Mouse (Mus musculus) CH12.LX (cell line): ENCODE measurements around the gene Atg16l1. TPM values are rescaled to one million over a fixed set of nuclear protein-coding genes. Genes with fewer than 3 reads are reported as not detected.

Experiments
- DNase-seq: peaks from one replicate; pipeline ENCODE4 v3.0.0-alpha.2; 2013; ENCODE audit errors: extremely low read depth
- H3K27ac ChIP-seq: 2 replicates; pipeline ENCODE4 v1.5.1; 2012; ENCODE audit warnings: low read depth, mild to moderate bottlenecking, control low read depth, moderate library complexity; ENCODE audit not compliant: insufficient read depth
- H3K27me3 ChIP-seq: replicated peaks from 2 replicates; pipeline ENCODE3; 2012; ENCODE audit warnings: inconsistent platforms
- H3K36me3 ChIP-seq, 2 experiments: replicated peaks in 1 of 2; 2 replicates each; pipeline versions ENCODE3 to v1.6.1; 2012; ENCODE audit warnings: inconsistent platforms in 1 of 2, low read length in 1 of 2, mild to moderate bottlenecking in 1 of 2, mixed read lengths in 1 of 2, moderate library complexity in 1 of 2; ENCODE audit not compliant: control insufficient read depth in 1 of 2, insufficient read depth in 1 of 2
- H3K4me1 ChIP-seq, 2 experiments: 2 replicates each; pipeline ENCODE4 v1.6.1; 2012; ENCODE audit warnings: inconsistent platforms in 1 of 2, moderate library complexity in 1 of 2; ENCODE audit not compliant: insufficient read depth in 2 of 2, control insufficient read depth in 1 of 2
- H3K4me2 ChIP-seq: 2 replicates; pipeline ENCODE4 v1.6.1; 2012; ENCODE audit warnings: low read depth, mild to moderate bottlenecking, control low read depth; ENCODE audit not compliant: poor library complexity, insufficient read depth, severe bottlenecking
- H3K4me3 ChIP-seq, 3 experiments: fragments of 150-350 bp in 1 of 3; sonication (generic) in 1 of 3; replicated peaks in 1 of 3; 2 replicates each; pipeline versions ENCODE3 to v1.5.1; 2011 to 2012; ENCODE audit warnings: low read depth in 2 of 3, low read length in 2 of 3, mild to moderate bottlenecking in 2 of 3, moderate library complexity in 2 of 3, control low read depth in 1 of 3, improper control_type of control experiment in 1 of 3, inconsistent platforms in 1 of 3, mixed read lengths in 1 of 3; ENCODE audit not compliant: poor library complexity in 1 of 3
- H3K79me2 ChIP-seq: replicated peaks from 2 replicates; pipeline ENCODE4 v1.6.1; 2012; ENCODE audit warnings: mild to moderate bottlenecking, moderate library complexity; ENCODE audit not compliant: control insufficient read depth, poor library complexity, insufficient read depth, severe bottlenecking; ENCODE audit errors: extremely low read depth
- H3K9ac ChIP-seq: 2 replicates; pipeline ENCODE4 v1.6.1; 2012; ENCODE audit warnings: low read depth, mild to moderate bottlenecking, control low read depth, moderate library complexity; ENCODE audit not compliant: insufficient read depth
- H3K9me3 ChIP-seq: replicated peaks from 2 replicates; pipeline ENCODE3; 2012; ENCODE audit warnings: low read length, inconsistent platforms, mixed read lengths
- BHLHE40 ChIP-seq: IDR thresholded peaks from 2 replicates; pipeline ENCODE4 v1.6.1; 2011; ENCODE audit warnings: mild to moderate bottlenecking, low read depth, low read length, improper control_type of control experiment
- CHD1 ChIP-seq: IDR thresholded peaks from 2 replicates; pipeline ENCODE4 v1.6.1; 2012; ENCODE audit warnings: low read depth, low read length, improper control_type of control experiment, inconsistent platforms
- CHD2 ChIP-seq: IDR thresholded peaks from 2 replicates; pipeline ENCODE4 v1.6.1; 2011; ENCODE audit warnings: low read length, improper control_type of control experiment
- CTCF ChIP-seq, 2 experiments: IDR thresholded peaks in 1 of 2; conservative IDR thresholded peaks in 1 of 2; 2 replicates each; pipeline ENCODE4 v1.5.1; 2011 to 2012; ENCODE audit warnings: low read depth in 2 of 2, low read length in 2 of 2, improper control_type of control experiment in 1 of 2, inconsistent platforms in 1 of 2, mild to moderate bottlenecking in 1 of 2, moderate library complexity in 1 of 2
- EP300 ChIP-seq: IDR thresholded peaks from 2 replicates; pipeline ENCODE4 v1.6.1; 2011; ENCODE audit warnings: low read length, improper control_type of control experiment
- IRF4 ChIP-seq: IDR thresholded peaks from 2 replicates; pipeline ENCODE4 v1.6.1; 2014; ENCODE audit warnings: low read depth, mild to moderate bottlenecking, inconsistent platforms, low read length, improper control_type of control experiment
- KAT2A ChIP-seq: IDR thresholded peaks from 2 replicates; pipeline ENCODE4 v1.6.1; 2012; ENCODE audit warnings: low read length, improper control_type of control experiment, inconsistent platforms; ENCODE audit not compliant: insufficient replicate concordance
- MAFK ChIP-seq: IDR thresholded peaks from 2 replicates; pipeline ENCODE4 v1.6.1; 2011; ENCODE audit warnings: low read length, improper control_type of control experiment; ENCODE audit not compliant: insufficient replicate concordance
- MAX ChIP-seq: IDR thresholded peaks from 2 replicates; pipeline ENCODE4 v1.6.1; 2011; ENCODE audit warnings: low read length, improper control_type of control experiment
- MEF2A ChIP-seq: IDR thresholded peaks from 2 replicates; pipeline ENCODE4 v1.6.1; 2014; ENCODE audit warnings: low read depth, mild to moderate bottlenecking, inconsistent platforms, low read length, improper control_type of control experiment, borderline replicate concordance
- MYC ChIP-seq: IDR thresholded peaks from 2 replicates; pipeline ENCODE4 v1.6.1; 2011; ENCODE audit warnings: low read depth, mild to moderate bottlenecking, improper control_type of control experiment, low read length
- NELFE ChIP-seq: IDR thresholded peaks from 2 replicates; pipeline ENCODE4 v1.6.1; 2011; ENCODE audit warnings: low read depth, low read length, improper control_type of control experiment
- RAD21 ChIP-seq: IDR thresholded peaks from 2 replicates; pipeline ENCODE4 v1.6.1; 2011; ENCODE audit warnings: low read depth, mild to moderate bottlenecking, low read length, improper control_type of control experiment, moderate library complexity
- RCOR1 ChIP-seq: conservative IDR thresholded peaks from 2 replicates; pipeline ENCODE4 v1.6.1; 2012; ENCODE audit warnings: low read depth, mild to moderate bottlenecking, inconsistent platforms, low read length, improper control_type of control experiment
- SMC3 ChIP-seq: IDR thresholded peaks from 2 replicates; pipeline ENCODE4 v1.6.1; 2011; ENCODE audit warnings: low read depth, low read length, improper control_type of control experiment
- TCF12 ChIP-seq: IDR thresholded peaks from 2 replicates; pipeline ENCODE4 v1.6.1; 2014; ENCODE audit warnings: low read depth, mild to moderate bottlenecking, inconsistent platforms, low read length, improper control_type of control experiment
- UBTF ChIP-seq: IDR thresholded peaks from 2 replicates; pipeline ENCODE4 v1.6.1; 2012; ENCODE audit warnings: low read depth, mild to moderate bottlenecking, inconsistent platforms, low read length, improper control_type of control experiment, moderate library complexity
- ZC3H11A ChIP-seq: IDR thresholded peaks from 2 replicates; pipeline ENCODE4 v1.6.1; 2012; ENCODE audit warnings: low read depth, mild to moderate bottlenecking, inconsistent platforms, low read length, improper control_type of control experiment
- ZKSCAN1 ChIP-seq: IDR thresholded peaks from 2 replicates; pipeline ENCODE4 v1.6.1; 2012; ENCODE audit warnings: low read depth, inconsistent platforms, low read length, improper control_type of control experiment, borderline replicate concordance
- dilution Hi-C: fragments of 300-500 bp; cut with MboI; formaldehyde crosslinking; loops from 2 replicates; pipeline ENCODE4 v1.14.3; 2020; ENCODE audit warnings: low sequenced_read_pairs; ENCODE audit not compliant: extremely low pct_unique_long_range_greater_than_20kb, extremely low pct_ligation_motif_present
- in situ Hi-C: fragments of 300-500 bp; cut with MboI; formaldehyde crosslinking; loops from 3 replicates; pipeline ENCODE4 v1.14.3; 2019; ENCODE audit warnings: low sequenced_read_pairs, low pct_ligation_motif_present, low pct_unique_long_range_greater_than_20kb, mixed read lengths
- polyA plus RNA-seq: library from polyadenylated mRNA; unstranded; fragments of >175 nt; gene quantifications from 2 replicates; pipeline ENCODE4 v1.2.1, GENCODE M21; 2012; ENCODE audit warnings: low read depth; ENCODE audit not compliant: insufficient read length
- total RNA-seq, 2 experiments: library from RNA; depleted of rRNA; stranded (reverse); fragments of 300-350 nt in 1 of 2; fragments of >200 nt in 1 of 2; gene quantifications; 2 replicates each; pipeline ENCODE4 v1.2.3; 2012 to 2014

Atg16l1 gene
- total and polyA plus RNA-seq, 3 experiments, result 19.9 to 21.6 (median 19.9) TPM

- Histone ChIP-seq H3K9ac (no peak overlapping the region), H3K4me1 (peaks cover 0 to 8% of the 10 kb centered on the region in 2 experiments; a peak in 2 of 4 replicates), H3K27ac (no peak overlapping the region), H3K4me3 (no peak overlapping the region), H3K4me2 (no peak overlapping the region), H3K36me3 (peaks cover 69 to 94% of the 10 kb centered on the region in 2 experiments), H3K79me2 (no peaks in the 10 kb centered on the region), H3K9me3 (no peaks in the 10 kb centered on the region), H3K27me3 (no peaks in the 10 kb centered on the region)
- no peak for DNase-seq
- in situ Hi-C loops (loop anchor here (10.0 kb wide), 1 partner anchor 159 kb away; no protein-coding TSS in a partner anchor), dilution Hi-C loops (no loop called here)
- TF ChIP-seq MYC (no peak), CHD1 (no peak), CHD2 (no peak), TCF12 (no peak), MEF2A (no peak), KAT2A (no peak), ZC3H11A (no peak)
These were observed 10.1 kb downstream of the Atg16l1 start for GRCm38 (mm10) chr1:87765741-87766140.

GRCm38 (mm10) chr1:87766233-87766632 is 10.6 kb downstream of the Atg16l1 start:
- no peaks in the 10 kb centered on the region for H3K9me3 ChIP-seq
- no peak overlapping the region for H3K4me2 ChIP-seq
- in situ Hi-C loops, result loop anchor here (10.0 kb wide), 1 partner anchor 159 kb away; no protein-coding TSS in a partner anchor
- no peak overlapping the region for H3K4me3 ChIP-seq
- H3K9ac ChIP-seq, result no peak overlapping the region
- no peaks in the 10 kb centered on the region for H3K79me2 ChIP-seq
- dilution Hi-C loops, result no loop called here
- no peaks in the 10 kb centered on the region for H3K27me3 ChIP-seq
- H3K36me3 ChIP-seq, result peaks cover 71 to 95% of the 10 kb centered on the region in 2 experiments
- H3K27ac ChIP-seq, result no peak overlapping the region
- TF ChIP-seq IRF4 (0 out of 2 replicates have a peak, but pooled peaks have one; percentile 36), CTCF (conservative IDR thresholded peaks at IDR 0.05 in 1 of 2, IDR thresholded peaks at IDR 0.05 in 1 of 2; ENCODE audit: low read depth in 2 of 2, low read length in 2 of 2) (peak; percentile 76 to 81), MAX (0 out of 2 replicates have a peak, but pooled peaks have one; percentile 33), SMC3 (peak; percentile 81), ZKSCAN1 (no peak), NELFE (no peak), MYC (peak; percentile 65; the same call in 1 of the 2 replicates), UBTF (no peak), MAFK (no peak), RCOR1 (no peak), BHLHE40 (0 out of 2 replicates have a peak, but pooled peaks have one; percentile 18), EP300 (no peak), RAD21 (peak; percentile 60)
- H3K4me1 ChIP-seq, result peaks cover 3 to 8% of the 10 kb centered on the region in 2 experiments; a peak in 3 of 4 replicates
- peak; percentile 68 for DNase-seq
